Mouse (Mus musculus) heart, embryonic 14.5 days (tissue): ENCODE results near the gene Bgn. TPM values are rescaled to one million over a fixed set of nuclear protein-coding genes. Genes with fewer than 3 reads are reported as not detected.
"Not testable (repeated sequence)": the region's sequence is repeated elsewhere in the genome, so short reads cannot be mapped to it uniquely, and the experiment has no call there.

Source experiments
- ATAC-seq: fragments of 200-750 bp; cut with Nextera tagmentation; 2 replicates; pipeline ENCODE4 v1.8.0; 2017; ENCODE audit warnings: low read depth, moderate TSS enrichment; ENCODE audit not compliant: insufficient number of reproducible peaks, insufficient read depth, low FRiP score
- H3K27ac ChIP-seq, 2 experiments: fragments of 200-500 bp in 1 of 2; fragments of 300-500 bp in 1 of 2; sonication (generic) in 1 of 2; replicated peaks in 1 of 2; 2 replicates each; pipeline ENCODE4 v1.5.1; 2012 to 2014; ENCODE audit warnings: low read depth in 2 of 2, low read length in 2 of 2, control low read depth in 1 of 2, mild to moderate bottlenecking in 1 of 2, mixed read lengths in 1 of 2; ENCODE audit not compliant: control insufficient read depth in 1 of 2, insufficient read depth in 1 of 2
- H3K27me3 ChIP-seq: fragments of 300-500 bp; sonication (generic); 2 replicates; pipeline ENCODE4 v1.6.1; 2014; ENCODE audit warnings: mild to moderate bottlenecking, low read length, control low read depth; ENCODE audit not compliant: control insufficient read depth, insufficient read depth
- H3K36me3 ChIP-seq: fragments of 300-500 bp; sonication (generic); 2 replicates; pipeline ENCODE4 v1.6.1; 2014; ENCODE audit warnings: mild to moderate bottlenecking, control low read depth, low read length, mixed read lengths; ENCODE audit not compliant: control insufficient read depth, insufficient read depth
- H3K4me1 ChIP-seq, 2 experiments: fragments of 200-500 bp in 1 of 2; fragments of 300-500 bp in 1 of 2; sonication (generic) in 1 of 2; 2 replicates each; pipeline ENCODE4 v1.6.1; 2012 to 2014; ENCODE audit warnings: low read length in 2 of 2, control low read depth in 1 of 2, mixed read lengths in 1 of 2; ENCODE audit not compliant: control insufficient read depth in 2 of 2, insufficient read depth in 2 of 2
- H3K4me2 ChIP-seq: fragments of 300-500 bp; sonication (generic); 2 replicates; pipeline ENCODE4 v1.6.1; 2014; ENCODE audit warnings: mild to moderate bottlenecking, low read length
- H3K4me3 ChIP-seq, 2 experiments: fragments of 200-500 bp in 1 of 2; fragments of 300-500 bp in 1 of 2; sonication (generic) in 1 of 2; 2 replicates each; pipeline ENCODE4 v1.5.1; 2012 to 2014; ENCODE audit warnings: low read length in 2 of 2, mild to moderate bottlenecking in 2 of 2, control low read depth in 1 of 2, low read depth in 1 of 2, moderate library complexity in 1 of 2; ENCODE audit not compliant: control insufficient read depth in 1 of 2, insufficient read depth in 1 of 2
- H3K9ac ChIP-seq: fragments of 300-500 bp; sonication (generic); 2 replicates; pipeline ENCODE4 v1.6.1; 2014; ENCODE audit warnings: mild to moderate bottlenecking, low read length
- H3K9me3 ChIP-seq: fragments of 300-500 bp; sonication (generic); 2 replicates; pipeline ENCODE4 v1.6.1; 2016; ENCODE audit warnings: low read length, control low read depth; ENCODE audit not compliant: control insufficient read depth
- WGBS: fragments of 180-500 bp; shearing (Covaris S2); extraction: QIAGEN DNeasy Blood & Tissue Kit; methylation state at CpG from one replicate; pipeline ENCODE4 v1.1.7; 2014; 5-methylcytosine and 5-hydroxymethylcytosine counted together
- polyA plus RNA-seq: library from polyadenylated mRNA; unstranded; fragments of >200 nt; fragmentation: Nextera tagmentation; extraction: Ambion mirVana; gene quantifications from 2 replicates; pipeline ENCODE4 v1.2.1, GENCODE M21; 2014

The Bgn gene
- polyA plus RNA-seq, 1 experiment from 2014 or later = 130 TPM

- no peak overlapping the region for H3K4me2 ChIP-seq
- no peak for ATAC-seq
- H3K36me3 ChIP-seq = peaks cover 5% of the 10 kb centered on the region; the same call in 1 of the 2 replicates
- H3K4me3 ChIP-seq = no peak overlapping the region
- no peaks in the 10 kb centered on the region for H3K9me3 ChIP-seq
- H3K4me1 ChIP-seq = no peaks in the 10 kb centered on the region
- 49% methylated on average over 4 of the region's 4 CpGs for WGBS
- H3K27ac ChIP-seq = no peak overlapping the region
- H3K27me3 ChIP-seq = no peaks in the 10 kb centered on the region
- H3K9ac ChIP-seq = no peak overlapping the region
Measured at GRCm38 (mm10) chrX:73490186-73490585, 6.8 kb downstream of the Bgn start.

DNA sequence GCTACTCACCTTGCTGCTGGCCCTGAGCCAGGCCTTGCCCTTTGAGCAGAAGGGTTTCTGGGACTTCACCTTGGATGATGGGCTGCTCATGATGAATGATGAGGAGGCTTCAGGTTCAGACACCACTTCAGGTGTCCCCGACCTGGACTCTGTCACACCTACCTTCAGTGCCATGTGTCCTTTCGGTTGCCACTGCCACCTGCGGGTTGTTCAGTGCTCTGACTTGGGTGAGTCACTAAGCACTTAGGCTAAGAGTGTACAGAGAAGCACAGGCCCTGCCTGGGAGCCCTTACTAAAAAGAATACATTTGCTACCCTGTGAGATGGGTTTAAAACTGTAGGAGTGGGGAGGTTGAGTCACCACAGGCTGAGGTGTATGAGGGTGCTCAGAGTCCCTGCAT lies 7.4 kb downstream of the Bgn start:
- 72% methylated on average over 3 of the region's 3 CpGs for WGBS
- H3K36me3 ChIP-seq = peaks cover 8% of the 10 kb centered on the region; the same call in 1 of the 2 replicates

GRCm38 (mm10) chrX:73493567-73493966 lies 10.2 kb downstream of the Bgn start:
- WGBS = 8% methylated on average over 1 of the region's 2 CpGs
- not testable (repeated sequence) for H3K27ac ChIP-seq, H3K4me2 ChIP-seq, ATAC-seq, H3K36me3 ChIP-seq, H3K4me3 ChIP-seq, H3K9ac ChIP-seq, H3K9me3 ChIP-seq, H3K4me1 ChIP-seq, H3K27me3 ChIP-seq

More for the DNA sequence above, 7.4 kb downstream of the Bgn start:
- no peak overlapping the region for H3K9ac ChIP-seq
- no peak overlapping the region for H3K27ac ChIP-seq
- no peak overlapping the region for H3K4me3 ChIP-seq
- no peak for ATAC-seq
- H3K27me3 ChIP-seq = no peaks in the 10 kb centered on the region
- H3K4me2 ChIP-seq = no peak overlapping the region
- H3K4me1 ChIP-seq = no peaks in the 10 kb centered on the region
- no peaks in the 10 kb centered on the region for H3K9me3 ChIP-seq

GRCm38 (mm10) chrX:73496746-73497145 lies 13.3 kb downstream of the Bgn start:
- 65% methylated on average over 4 of the region's 4 CpGs for WGBS
- Histone ChIP-seq H3K4me3 (no peak overlapping the region), H3K4me1 (no peaks in the 10 kb centered on the region), H3K9ac (no peak overlapping the region), H3K36me3 (peaks cover 3% of the 10 kb centered on the region; the same call in 1 of the 2 replicates), H3K27me3 (peaks cover 10% of the 10 kb centered on the region; the same call in 1 of the 2 replicates), H3K4me2 (no peak overlapping the region), H3K9me3 (no peaks in the 10 kb centered on the region), H3K27ac (no peak overlapping the region)
- ATAC-seq = no peak

DNA sequence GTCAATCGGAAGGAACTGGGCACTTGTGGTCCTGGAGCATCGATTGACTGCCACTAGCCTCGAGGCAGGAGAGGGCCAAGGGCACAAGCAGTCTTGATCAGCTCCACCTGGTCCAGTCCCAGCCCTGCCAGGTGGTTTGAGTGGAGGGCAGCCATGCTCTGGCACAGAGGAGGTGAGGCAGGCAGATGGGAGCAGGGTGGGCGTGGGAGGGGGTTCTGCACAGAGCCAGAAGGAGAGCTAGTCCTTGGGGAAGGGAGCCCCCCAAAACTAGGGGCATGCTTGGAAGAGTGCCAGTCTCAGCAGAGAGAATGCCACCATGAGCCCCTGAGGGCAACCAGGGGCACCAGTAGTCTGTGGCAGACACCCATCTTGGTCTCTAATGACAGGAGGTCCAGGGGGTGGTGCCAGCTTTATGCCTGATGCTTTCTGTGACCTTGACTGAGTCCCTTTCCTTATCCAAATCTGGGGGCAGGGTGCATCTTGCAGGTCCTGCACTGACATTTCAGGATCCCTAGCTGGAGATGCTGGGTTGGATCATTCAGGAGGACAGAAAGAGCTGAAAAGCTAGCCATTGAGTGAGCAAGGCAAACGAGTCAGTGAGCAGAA lies 21.8 kb downstream of the Bgn start:
- ATAC-seq = no peak
- no peaks in the 10 kb centered on the region for H3K36me3 ChIP-seq
- WGBS = 58% methylated on average over 5 of the region's 5 CpGs

GRCm38 (mm10) chrX:73506577-73506976 lies 23.2 kb downstream of the Bgn start:
- Histone ChIP-seq H3K9me3 (no peaks in the 10 kb centered on the region), H3K36me3 (no peaks in the 10 kb centered on the region), H3K4me3 (no peak overlapping the region), H3K27ac (no peak overlapping the region), H3K4me1 (no peaks in the 10 kb centered on the region), H3K9ac (no peak overlapping the region), H3K4me2 (no peak overlapping the region), H3K27me3 (peaks cover 26% of the 10 kb centered on the region)
- ATAC-seq = no peak
- WGBS = 71% methylated on average over 4 of the region's 4 CpGs

More for the DNA sequence above, 21.8 kb downstream of the Bgn start:
- Histone ChIP-seq H3K4me1 (no peaks in the 10 kb centered on the region), H3K9ac (no peak overlapping the region), H3K4me3 (no peak overlapping the region), H3K4me2 (no peak overlapping the region), H3K9me3 (no peaks in the 10 kb centered on the region), H3K27ac (no peak overlapping the region), H3K27me3 (peaks cover 28% of the 10 kb centered on the region)

- Histone ChIP-seq H3K4me3 (no peak overlapping the region), H3K4me2 (no peak overlapping the region), H3K9ac (no peak overlapping the region), H3K4me1 (no peaks in the 10 kb centered on the region), H3K27ac (no peak overlapping the region), H3K27me3 (peaks cover 5% of the 10 kb centered on the region), H3K9me3 (no peaks in the 10 kb centered on the region), H3K36me3 (no peaks in the 10 kb centered on the region)
- no peak for ATAC-seq
- WGBS = 68% methylated on average over 3 of the region's 3 CpGs
Measured at GRCm38 (mm10) chrX:73509209-73509608, 25.8 kb downstream of the Bgn start.

GRCm38 (mm10) chrX:73512904-73513303 lies 29.5 kb downstream of the Bgn start:
- H3K9ac ChIP-seq = no peak overlapping the region
- H3K27ac ChIP-seq = no peak overlapping the region
- no peak overlapping the region for H3K4me2 ChIP-seq
- ATAC-seq = no peak
- 38% methylated on average over 3 of the region's 3 CpGs for WGBS
- no peaks in the 10 kb centered on the region for H3K9me3 ChIP-seq
- H3K36me3 ChIP-seq = no peaks in the 10 kb centered on the region
- no peak overlapping the region for H3K4me3 ChIP-seq
- H3K27me3 ChIP-seq = peaks cover 3% of the 10 kb centered on the region; the same call in 1 of the 2 replicates
- H3K4me1 ChIP-seq = peaks cover 0 to 4% of the 10 kb centered on the region in 2 experiments; a peak in 2 of 4 replicates
